Mouse (Mus musculus): ENCODE results near the gene Tgfbr2.

GRCm38 (mm10) chr9:116223368-116223767 is 48.2 kb upstream of the Tgfbr2 start:
- TF ChIP-seq KAT2A (conservative IDR thresholded peaks at IDR 0.05; ENCODE audit: low read depth, low read length) = no peak
- no peak for TF ChIP-seq EP300 (IDR thresholded peaks at IDR 0.05; ENCODE audit: low read depth in 1 of 2, low read length in 2 of 2)
- no peak for TF ChIP-seq CTCF (IDR thresholded peaks at IDR 0.05 in 2 of 3, conservative IDR thresholded peaks at IDR 0.05 in 1 of 3; ENCODE audit: control insufficient read depth in 1 of 3, insufficient read depth in 1 of 3, low read depth in 2 of 3, low read length in 3 of 3, poor library complexity in 1 of 3, severe bottlenecking in 1 of 3)
- TF ChIP-seq CHD2 (IDR thresholded peaks at IDR 0.05; ENCODE audit: low read length) = no peak
- no peak for TF ChIP-seq POLR2A (IDR thresholded peaks at IDR 0.05; ENCODE audit: control insufficient read depth in 1 of 2, insufficient read depth in 1 of 2, low read depth in 1 of 2, low read length in 2 of 2, poor library complexity in 1 of 2)
